ENCODE assay signal across 8 mouse cellular contexts in the genomic region with DNA sequence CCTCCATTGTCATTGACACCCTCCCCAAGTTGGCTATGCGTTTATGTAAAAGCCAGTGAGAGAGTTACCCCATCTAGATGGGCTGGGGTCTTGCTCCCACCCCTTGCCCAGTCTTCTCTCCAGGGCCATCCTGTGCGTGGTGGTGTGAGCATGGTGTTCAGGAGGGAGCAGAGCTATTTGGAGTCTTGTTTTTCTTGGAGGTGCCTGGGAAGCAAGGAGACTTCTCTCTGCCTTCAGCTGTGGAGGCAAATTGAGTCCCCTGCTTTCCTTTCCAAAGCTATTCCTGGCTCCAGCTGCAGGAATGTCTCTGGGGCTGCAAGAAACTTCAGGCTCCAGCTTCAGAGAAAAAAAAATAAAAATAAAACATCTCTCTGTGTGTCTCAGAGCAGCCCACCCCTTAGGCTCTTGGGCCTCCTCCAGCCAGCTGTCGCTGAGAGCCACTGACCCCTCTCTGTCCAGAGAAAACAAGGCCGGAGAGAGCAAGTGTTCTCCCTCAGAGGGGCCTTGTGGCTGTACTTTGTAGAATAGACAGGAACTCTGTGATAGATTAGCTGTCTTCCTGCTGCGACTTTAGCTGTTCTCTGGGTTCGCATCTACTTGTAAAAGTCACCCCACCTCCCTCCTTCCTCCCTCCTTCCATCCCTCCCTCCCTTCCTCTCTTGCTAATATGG. TPM values are rescaled to one million over a fixed set of nuclear protein-coding genes. Genes with fewer than 3 reads are reported as not detected.
DNase-seq lines count a peak whose midpoint lies in the region; TF ChIP-seq lines count a peak whose summit lies in the region.

No protein-coding gene starts in this region.

- peak; percentile 18 for DNase-seq in adrenal gland, adult 2 months
- no peak for DNase-seq in adrenal gland, postnatal 25 days
- DNase-seq in testis, postnatal 10 days (ENCODE audit: low spot score) = no peak
- peak; percentile 46 to 72 for DNase-seq in kidney, postnatal 25 days
- DNase-seq in thymus, postnatal 14 days = no peak
- no peak for DNase-seq in left cerebral cortex, adult 9 months (ENCODE audit: low spot score in 2 of 2)
- DNase-seq in left cerebral cortex, adult 18-20 months (ENCODE audit: low spot score in 2 of 2) = no peak

- H3K27me3 ChIP-seq in testis, adult 2 months (ENCODE audit: control insufficient read depth, insufficient read depth, low read length) = no peaks in the 10 kb centered on the region

- no peak for TF ChIP-seq POLR2A in testis, adult 2 months (IDR thresholded peaks at IDR 0.05; ENCODE audit: control insufficient read depth, low read depth, low read length)

- H3K36me3 ChIP-seq in testis, adult 2 months (ENCODE audit: control insufficient read depth, insufficient read depth, low read length) = no peaks in the 10 kb centered on the region

- peak overlapping the region; percentile 70 for H3K27ac ChIP-seq in testis, adult 2 months (ENCODE audit: control insufficient read depth, insufficient read depth, low read depth, low read length)

- H3K4me3 ChIP-seq in testis, adult 2 months (ENCODE audit: control insufficient read depth, low read depth, low read length) = no peak overlapping the region

- no peak for TF ChIP-seq CTCF in testis, adult 2 months (IDR thresholded peaks at IDR 0.05; ENCODE audit: control insufficient read depth, insufficient read depth, insufficient replicate concordance, low read depth, low read length)

- no peaks in the 10 kb centered on the region for H3K4me1 ChIP-seq in testis, adult 2 months (ENCODE audit: control insufficient read depth, insufficient read depth, low read length)

RNA-seq across cellular contexts. Expression of gene C1qtnf2, which starts 9.2 kb away (rescaled TPM):
- 1 to 10 TPM; 5.2 to 9.1 TPM for total RNA-seq in adrenal gland, adult 2 months (2021)
- polyA plus RNA-seq in adrenal gland, adult 2 months (2012; rRNA removed) = 4.9 and 5.6 TPM in 2 replicates
- 4.2 and 6.7 TPM in 2 replicates for total RNA-seq in adrenal gland, postnatal 25 days (2021)
- polyA plus RNA-seq in testis, adult 2 months (2012; rRNA removed) = 1.3 and 1.4 TPM in 2 replicates
- 1 to 10 TPM; 2.3 to 2.9 TPM for total RNA-seq in left cerebral cortex, adult 18-20 months (2021)

RNA-seq across cellular contexts. Expression of gene Ccnjl, which starts 45.3 kb away (rescaled TPM):
- total RNA-seq in adrenal gland, adult 2 months (2021) = 1 to 10 TPM; 2.0 to 2.4 TPM
- polyA plus RNA-seq in adrenal gland, adult 2 months (2012; rRNA removed) = 3.1 and 3.2 TPM in 2 replicates
- total RNA-seq in adrenal gland, postnatal 25 days (2021) = 3.2 and 3.9 TPM in 2 replicates
- polyA plus RNA-seq in testis, adult 2 months (2012; rRNA removed) = 2.4 and 2.8 TPM in 2 replicates
- total RNA-seq in left cerebral cortex, adult 18-20 months (2021) = 1 to 10 TPM; 2.8 to 3.0 TPM

RNA-seq across cellular contexts. Expression of gene Slu7, which starts 49.7 kb away (rescaled TPM):
- total RNA-seq in adrenal gland, adult 2 months (2021) = 10 to 100 TPM; 42.7 to 44.4 TPM
- 1.5 and 2.3 TPM in 2 replicates for polyA plus RNA-seq in adrenal gland, adult 2 months (2012; rRNA removed)
- 41.8 and 48.1 TPM in 2 replicates for total RNA-seq in adrenal gland, postnatal 25 days (2021)
- polyA plus RNA-seq in testis, adult 2 months (2012; rRNA removed) = 5.0 and 6.2 TPM in 2 replicates
- total RNA-seq in left cerebral cortex, adult 18-20 months (2021) = 10 to 100 TPM; 55.5 to 57.8 TPM

RNA-seq across cellular contexts. Expression of gene Pttg1, which starts 57.2 kb away (rescaled TPM):
- 10 to 100 TPM; 45.4 to 45.5 TPM for total RNA-seq in adrenal gland, adult 2 months (2021)
- 4.5 and 7.3 TPM in 2 replicates for polyA plus RNA-seq in adrenal gland, adult 2 months (2012; rRNA removed)
- 39.1 and 47.9 TPM in 2 replicates for total RNA-seq in adrenal gland, postnatal 25 days (2021)
- polyA plus RNA-seq in testis, adult 2 months (2012; rRNA removed) = 101 and 105 TPM in 2 replicates
- 10 to 100 TPM; 30.2 to 31.1 TPM for total RNA-seq in left cerebral cortex, adult 18-20 months (2021)

Comparison
In these comparisons a context has a peak if more than half of its experiments do, and no peak if none do; other contexts are left out.
1. DNase-seq: peak in adrenal gland, adult 2 months (single experiment) and kidney, postnatal 25 days (2 of 2); none in adrenal gland, postnatal 25 days (single experiment), testis, postnatal 10 days (single experiment), thymus, postnatal 14 days (single experiment), left cerebral cortex, adult 9 months (0 of 2) and left cerebral cortex, adult 18-20 months (0 of 2).